Mouse (Mus musculus) lung, adult 2 months (tissue): ENCODE data around the gene Babam2. TPM values are rescaled to one million over a fixed set of nuclear protein-coding genes. Genes with fewer than 3 reads are reported as not detected.

Experiments used
- DNase-seq: peaks from one replicate; pipeline ENCODE4 v3.0.0; 2022
- H3K4me1 ChIP-seq: fragments of 200-500 bp; 2 replicates; pipeline ENCODE4 v1.6.1; 2011; ENCODE audit warnings: low read length; ENCODE audit not compliant: control insufficient read depth, insufficient read depth
- H3K4me3 ChIP-seq: fragments of 200-500 bp; replicated peaks from 2 replicates; pipeline ENCODE3; 2011; ENCODE audit warnings: low read depth, mild to moderate bottlenecking, control low read depth, low read length; ENCODE audit errors: extremely low read depth
- CTCF ChIP-seq: fragments of 200-500 bp; IDR thresholded peaks from 2 replicates; pipeline ENCODE4 v1.5.1; 2011; ENCODE audit warnings: mild to moderate bottlenecking, low read length, control low read depth; ENCODE audit not compliant: insufficient read depth
- POLR2A ChIP-seq: fragments of 200-500 bp; IDR thresholded peaks from 2 replicates; pipeline ENCODE4 v1.6.1; 2011; ENCODE audit warnings: low read depth, mild to moderate bottlenecking, control low read depth, low read length, borderline replicate concordance; ENCODE audit errors: extremely low read depth
- WGBS: fragments of 180-500 bp; shearing (Covaris S2); methylation state at CpG from one replicate; pipeline ENCODE4 v1.1.7; 2018; 5-methylcytosine and 5-hydroxymethylcytosine counted together
- polyA plus RNA-seq: library from polyadenylated mRNA; depleted of rRNA; stranded (reverse); fragments of >200 nt; gene quantifications from 2 replicates; pipeline ENCODE4 v1.2.3, GENCODE M21; 2012; rRNA removed

Gene Babam2
- polyA plus RNA-seq, 1 experiment = 23.6 TPM

DNA sequence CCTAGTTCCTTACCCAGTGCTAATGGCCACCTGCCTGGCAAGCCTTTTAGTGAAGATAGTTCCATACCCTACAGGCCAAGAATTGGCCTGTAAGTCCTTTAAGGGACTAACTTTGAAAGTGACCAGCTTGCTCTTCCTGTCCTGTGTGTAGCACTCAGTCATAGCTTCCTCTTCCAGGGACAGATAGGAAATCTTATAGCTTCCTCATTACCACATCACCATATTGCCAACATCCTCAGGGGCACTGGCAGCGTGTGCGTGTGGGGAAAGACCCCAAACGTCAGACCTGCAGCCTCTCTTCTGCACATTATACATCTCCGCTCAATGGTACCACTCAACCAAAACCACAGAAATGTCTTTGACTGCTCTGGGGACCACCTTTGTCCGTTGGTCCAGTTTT, 424.9 kb downstream of the Babam2 start:
- no peaks in the 10 kb centered on the region for H3K4me1 ChIP-seq
- no peak for DNase-seq
- 68% methylated on average over 5 of the region's 5 CpGs for WGBS

DNA sequence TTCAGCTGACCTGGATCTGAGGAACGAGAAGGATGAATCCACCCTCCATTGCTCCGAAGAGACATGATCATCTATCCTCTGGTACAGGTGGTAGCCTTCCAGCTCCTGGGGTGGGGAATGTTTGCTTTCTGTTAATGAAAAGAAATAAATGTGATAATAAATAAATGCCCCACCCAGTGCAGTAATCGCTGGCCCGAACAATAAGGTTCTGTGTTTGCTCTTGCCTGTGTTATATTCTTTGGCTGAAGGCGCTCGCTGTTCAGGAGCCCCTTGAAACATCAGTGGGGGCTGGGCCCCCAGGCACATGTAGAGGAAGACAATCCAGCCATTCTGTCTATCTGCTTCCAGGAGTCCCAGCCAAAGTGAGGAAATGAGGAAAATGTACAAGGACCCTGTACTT, 427.5 kb downstream of the Babam2 start:
- Histone ChIP-seq H3K4me1 (no peaks in the 10 kb centered on the region), H3K4me3 (no peak overlapping the region)
- TF ChIP-seq CTCF = no peak
- TF ChIP-seq POLR2A = no peak
- 62% methylated on average over 6 of the region's 6 CpGs for WGBS
- DNase-seq = no peak

More for the DNA sequence above, 424.9 kb downstream of the Babam2 start:
- H3K4me3 ChIP-seq = no peak overlapping the region
- no peak for TF ChIP-seq CTCF
- TF ChIP-seq POLR2A = no peak

- H3K4me3 ChIP-seq = no peak overlapping the region
- DNase-seq = no peak
- 84% methylated on average over 3 of the region's 3 CpGs for WGBS
- no peaks in the 10 kb centered on the region for H3K4me1 ChIP-seq
- TF ChIP-seq POLR2A (no peak), CTCF (no peak)
Measured at GRCm38 (mm10) chr5:32127226-32127625, 429.7 kb downstream of the Babam2 start.

GRCm38 (mm10) chr5:32127927-32128326, 430.4 kb downstream of the Babam2 start:
- no peak overlapping the region for H3K4me3 ChIP-seq
- no peaks in the 10 kb centered on the region for H3K4me1 ChIP-seq
- TF ChIP-seq POLR2A = no peak
- no peak for TF ChIP-seq CTCF
- DNase-seq = no peak
- 36% methylated on average over 3 of the region's 3 CpGs for WGBS

DNA sequence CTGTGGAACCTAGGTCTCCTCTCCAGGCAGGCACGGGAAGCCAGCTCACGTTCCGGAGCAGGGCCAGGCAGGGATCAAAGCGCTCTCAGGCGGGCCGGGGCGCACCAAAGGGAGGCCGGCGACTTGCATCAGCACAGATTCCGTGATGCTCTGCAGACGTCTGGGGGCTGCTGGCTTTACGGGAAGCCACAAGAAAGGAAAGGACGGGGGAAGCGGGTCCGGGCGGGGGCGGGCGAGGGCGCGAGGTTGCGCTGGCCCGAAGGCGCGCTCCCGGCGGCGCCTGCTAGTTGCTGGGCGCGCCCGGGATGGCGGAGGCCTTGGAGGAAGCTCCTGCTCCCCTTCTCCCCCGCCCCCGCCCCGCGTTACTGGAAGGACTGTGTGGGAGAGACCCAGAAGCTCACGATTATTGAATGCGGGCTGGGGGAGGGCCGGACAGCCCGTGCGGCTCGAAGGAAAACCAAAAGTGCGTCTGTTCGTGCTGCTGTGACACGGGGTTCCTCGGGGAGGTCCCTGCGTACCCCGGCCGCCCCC, 435.6 kb downstream of the Babam2 start:
- Histone ChIP-seq H3K4me3 (peak overlapping the region; percentile 67), H3K4me1 (peaks cover 7% of the 10 kb centered on the region)
- TF ChIP-seq POLR2A = peak; percentile 15; the same call in 1 of the 2 replicates
- TF ChIP-seq CTCF = no peak
- under 1% methylated on average over 48 of the region's 48 CpGs for WGBS
- peak; percentile 67 for DNase-seq

- TF ChIP-seq POLR2A (peak; percentile 80; the same call in 1 of the 2 replicates), CTCF (no peak)
- peak; percentile 77 for DNase-seq
- under 1% methylated on average over 20 of the region's 20 CpGs for WGBS
- Histone ChIP-seq H3K4me1 (peaks cover 8% of the 10 kb centered on the region), H3K4me3 (peak overlapping the region; percentile 67)
Measured at GRCm38 (mm10) chr5:32133549-32134004, 436.1 kb downstream of the Babam2 start.

GRCm38 (mm10) chr5:32134051-32134732, 436.7 kb downstream of the Babam2 start:
- TF ChIP-seq CTCF = no peak
- TF ChIP-seq POLR2A = no peak
- WGBS = 3% methylated on average over 21 of the region's 21 CpGs

More at GRCm38 (mm10) chr5:32134051-32134732, 436.7 kb downstream of the Babam2 start:
- Histone ChIP-seq H3K4me3 (peak overlapping the region; percentile 67), H3K4me1 (peaks cover 11% of the 10 kb centered on the region)
- peak; percentile 56 for DNase-seq

Other genes with a start within 250 kb of the Babam2 start
- 8.3 and 14.4 TPM in 2 replicates for gene Zfp512, start 245.3 kb upstream of the Babam2 start, polyA plus RNA-seq
- gene 4930548H24Rik, start 211.9 kb upstream of the Babam2 start, polyA plus RNA-seq = not detected in 2 replicates
- gene Gpn1, start 202.9 kb upstream of the Babam2 start, polyA plus RNA-seq = 10.8 and 14.1 TPM in 2 replicates
- 13.4 and 15.8 TPM in 2 replicates for gene Slc4a1ap, start 170.7 kb upstream of the Babam2 start, polyA plus RNA-seq
- gene Supt7l, start 169.9 kb upstream of the Babam2 start, polyA plus RNA-seq = 10.9 and 13.3 TPM in 2 replicates
- 15.9 and 19.5 TPM in 2 replicates for gene Mrpl33, start 100.7 kb upstream of the Babam2 start, polyA plus RNA-seq
- 3.2 and 4.1 TPM in 2 replicates for gene Rbks, start 57 bp upstream of the Babam2 start, polyA plus RNA-seq